Mouse (Mus musculus) ES-E14 (cell line): ENCODE results near the gene Hmgcl. TPM values are rescaled to one million over a fixed set of nuclear protein-coding genes. Genes with fewer than 3 reads are reported as not detected.
A peak's percentile ranks its signal among the peaks of the same experiment; 100 is the strongest.

Experiments
- DNase-seq: peaks from one replicate; pipeline ENCODE4 v3.0.0-alpha.2; 2013; ENCODE audit warnings: low read depth, low spot score
- H3K27ac ChIP-seq: 2 replicates; pipeline ENCODE4 v1.5.1; 2012; ENCODE audit warnings: low read depth, mild to moderate bottlenecking, low read length, moderate library complexity, mixed read lengths; ENCODE audit not compliant: poor library complexity, insufficient read depth, severe bottlenecking
- H3K36me3 ChIP-seq: 2 replicates; pipeline ENCODE4 v1.6.1; 2012; ENCODE audit warnings: mild to moderate bottlenecking, low read length, moderate library complexity, mixed read lengths; ENCODE audit not compliant: control insufficient read depth, poor library complexity, insufficient read depth, severe bottlenecking
- H3K4me1 ChIP-seq, 2 experiments: fragments of 150-350 bp in 1 of 2; sonication (generic) in 1 of 2; 2 replicates each; pipeline ENCODE4 v1.6.1; 2012; ENCODE audit warnings: low read length in 2 of 2, mild to moderate bottlenecking in 1 of 2, mixed read lengths in 1 of 2; ENCODE audit not compliant: control insufficient read depth in 2 of 2, insufficient read depth in 2 of 2, poor library complexity in 1 of 2
- H3K4me3 ChIP-seq, 2 experiments: fragments of 150-350 bp in 1 of 2; sonication (generic) in 1 of 2; 2 replicates each; pipeline ENCODE4 v1.5.1; 2012; ENCODE audit warnings: low read length in 2 of 2, low read depth in 1 of 2, mild to moderate bottlenecking in 1 of 2, mixed read lengths in 1 of 2; ENCODE audit not compliant: insufficient read depth in 1 of 2, poor library complexity in 1 of 2, severe bottlenecking in 1 of 2
- H3K9ac ChIP-seq: 2 replicates; pipeline ENCODE4 v1.6.1; 2012; ENCODE audit warnings: low read depth, mild to moderate bottlenecking, low read length, mixed read lengths; ENCODE audit not compliant: poor library complexity, insufficient read depth, severe bottlenecking
- H3K9me3 ChIP-seq: fragments of 150-350 bp; sonication (generic); 2 replicates; pipeline ENCODE4 v1.6.1; 2012; ENCODE audit warnings: low read depth, mild to moderate bottlenecking, low read length; ENCODE audit not compliant: control insufficient read depth, insufficient read depth
- CHD2 ChIP-seq: IDR thresholded peaks from 2 replicates; pipeline ENCODE4 v1.6.1; 2014; ENCODE audit warnings: mild to moderate bottlenecking, low read depth, low read length, inconsistent platforms
- HCFC1 ChIP-seq: IDR thresholded peaks from 2 replicates; pipeline ENCODE4 v1.6.1; 2012; ENCODE audit warnings: low read length, inconsistent platforms, borderline replicate concordance; ENCODE audit not compliant: insufficient read depth
- MAFK ChIP-seq: IDR thresholded peaks from 2 replicates; pipeline ENCODE4 v1.6.1; 2014; ENCODE audit warnings: mild to moderate bottlenecking, low read depth, low read length, inconsistent platforms; ENCODE audit not compliant: insufficient read depth
- ZC3H11A ChIP-seq: IDR thresholded peaks from 2 replicates; pipeline ENCODE4 v1.6.1; 2012; ENCODE audit warnings: low read depth, mild to moderate bottlenecking, inconsistent platforms, low read length, borderline replicate concordance
- ZNF384 ChIP-seq: IDR thresholded peaks from 2 replicates; pipeline ENCODE4 v1.6.1; 2012; ENCODE audit warnings: low read depth, low read length, inconsistent platforms
- in situ Hi-C, 2 experiments: fragments of 600-800 bp; cut with MboI; formaldehyde crosslinking; loops; one replicate each; pipeline ENCODE4 v1.15.1; 2025; ENCODE audit warnings: low sequenced_read_pairs in 2 of 2, inconsistent platforms in 1 of 2; ENCODE audit not compliant: unreplicated experiment in 2 of 2
- total RNA-seq: library from RNA; depleted of rRNA; stranded (reverse); fragments of 300-350 nt; gene quantifications from 2 replicates; pipeline ENCODE4 v1.2.3, GENCODE M21; 2012

Hmgcl gene
- total RNA-seq, 1 experiment = 15.6 TPM

- TF ChIP-seq CHD2 (no peak), ZNF384 (no peak), ZC3H11A (no peak), MAFK (no peak), HCFC1 (no peak)
- Histone ChIP-seq H3K4me3 (no peak overlapping the region), H3K4me1 (peaks cover 7 to 9% of the 10 kb centered on the region in 2 experiments; a peak in 3 of 4 replicates), H3K36me3 (peaks cover 7% of the 10 kb centered on the region; the same call in 1 of the 2 replicates), H3K9ac (no peak overlapping the region), H3K9me3 (no peaks in the 10 kb centered on the region), H3K27ac (no peak overlapping the region)
- in situ Hi-C loops = no loop called here
- no peak for DNase-seq
Observed at GRCm38 (mm10) chr4:135924418-135924817, 21.8 kb upstream of the Hmgcl start.

- peaks cover 7% of the 10 kb centered on the region; the same call in 1 of the 2 replicates for H3K36me3 ChIP-seq
- in situ Hi-C loops = no loop called here
- TF ChIP-seq ZNF384 (no peak), ZC3H11A (no peak)
- no peaks in the 10 kb centered on the region for H3K9me3 ChIP-seq
- no peak for DNase-seq
- peaks cover 7 to 8% of the 10 kb centered on the region in 2 experiments; a peak in 3 of 4 replicates for H3K4me1 ChIP-seq
- H3K9ac ChIP-seq = 0 out of 2 replicates have a peak overlapping the region, but pooled peaks have one; percentile 8
- peak overlapping the region in 1 of 2 experiments; percentile 31; a peak in 1 of 4 replicates for H3K4me3 ChIP-seq
- H3K27ac ChIP-seq = 0 out of 2 replicates have a peak overlapping the region, but pooled peaks have one; percentile 1
Observed at GRCm38 (mm10) chr4:135925341-135925740, 20.9 kb upstream of the Hmgcl start.

- TF ChIP-seq ZC3H11A = no peak
- TF ChIP-seq CHD2 = no peak
- no peak for TF ChIP-seq HCFC1
- no peak for TF ChIP-seq ZNF384
- no peak for TF ChIP-seq MAFK
- peaks cover 7% of the 10 kb centered on the region; the same call in 1 of the 2 replicates for H3K36me3 ChIP-seq
- no peaks in the 10 kb centered on the region for H3K9me3 ChIP-seq
- peak overlapping the region; percentile 95 for H3K27ac ChIP-seq
- in situ Hi-C loops = no loop called here
- peak overlapping the region; percentile 31 to 33; a peak in 2 of 4 replicates for H3K4me3 ChIP-seq
- peaks cover 7 to 8% of the 10 kb centered on the region in 2 experiments; a peak in 3 of 4 replicates for H3K4me1 ChIP-seq
- DNase-seq = no peak
- H3K9ac ChIP-seq = peak overlapping the region; percentile 52
Observed at GRCm38 (mm10) chr4:135926195-135926808, 19.9 kb upstream of the Hmgcl start.

DNA sequence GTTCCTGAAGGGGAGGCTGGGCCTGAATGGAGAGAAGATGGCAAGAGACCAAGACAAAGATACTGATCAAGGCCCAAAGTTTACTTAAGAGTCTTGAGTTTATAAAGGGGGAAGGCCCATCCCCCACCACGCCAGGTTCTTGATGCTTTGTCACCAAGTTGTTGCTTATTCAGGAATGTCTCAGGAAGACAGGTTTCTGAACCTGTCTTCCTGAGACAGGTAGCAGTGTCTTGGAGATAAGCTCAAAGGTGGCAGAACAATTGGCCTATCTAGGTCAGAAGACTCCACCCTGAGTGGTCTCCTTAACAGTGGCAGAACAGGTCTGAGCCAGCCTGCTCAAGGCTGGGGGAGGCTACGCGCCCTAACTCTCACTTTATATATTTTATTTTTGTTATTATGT lies 19.4 kb upstream of the Hmgcl start:
- H3K4me1 ChIP-seq = peaks cover 7 to 8% of the 10 kb centered on the region in 2 experiments; a peak in 3 of 4 replicates
- H3K9ac ChIP-seq = peak overlapping the region; percentile 52
- DNase-seq = no peak
- no peak for TF ChIP-seq ZNF384
- H3K4me3 ChIP-seq = 0 out of 4 replicates have a peak overlapping the region, but pooled peaks of 1 of the 2 experiments have one; percentile 17
- no peaks in the 10 kb centered on the region for H3K9me3 ChIP-seq
- H3K27ac ChIP-seq = peak overlapping the region; percentile 95
- peaks cover 7% of the 10 kb centered on the region; the same call in 1 of the 2 replicates for H3K36me3 ChIP-seq
- in situ Hi-C loops = no loop called here

DNA sequence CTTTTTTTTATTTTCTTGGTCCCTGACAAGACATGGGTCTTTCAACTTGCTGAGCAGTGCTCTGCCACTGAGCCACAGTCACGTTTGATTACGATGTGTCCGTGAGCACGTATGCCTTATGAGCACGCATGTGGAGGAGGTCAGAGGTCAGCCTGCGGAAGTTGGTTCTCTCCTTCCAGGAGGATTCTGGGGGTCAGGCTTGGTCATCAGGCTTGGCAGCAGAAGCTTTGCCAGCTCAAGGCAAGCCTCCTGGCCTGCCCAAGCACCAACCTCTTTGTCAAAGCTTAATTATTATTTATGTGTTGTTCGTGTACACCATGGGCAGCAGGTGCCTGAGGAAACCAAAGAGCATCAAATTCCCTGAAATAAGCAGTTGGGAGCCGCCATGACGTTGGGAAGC lies 17.9 kb upstream of the Hmgcl start:
- peaks cover 9% of the 10 kb centered on the region; the same call in 1 of the 2 replicates for H3K36me3 ChIP-seq
- no peak overlapping the region for H3K9ac ChIP-seq
- in situ Hi-C loops = no loop called here
- no peaks in the 10 kb centered on the region for H3K9me3 ChIP-seq
- no peak overlapping the region for H3K27ac ChIP-seq
- peaks cover 7 to 8% of the 10 kb centered on the region in 2 experiments; a peak in 3 of 4 replicates for H3K4me1 ChIP-seq
- DNase-seq = no peak
- no peak overlapping the region for H3K4me3 ChIP-seq
- no peak for TF ChIP-seq ZNF384
- TF ChIP-seq CHD2 = no peak
- no peak for TF ChIP-seq MAFK
- TF ChIP-seq ZC3H11A = no peak
- no peak for TF ChIP-seq HCFC1
